Mouse (Mus musculus) left cerebral cortex, postnatal 36 days (tissue): ENCODE data around the gene Tcf7. TPM values are rescaled to one million over a fixed set of nuclear protein-coding genes. Genes with fewer than 3 reads are reported as not detected.

Experiments
- DNase-seq, 2 experiments: peaks; one replicate each; pipeline ENCODE4 v3.0.0; 2021 to 2022; ENCODE audit warnings: low spot score in 2 of 2, mixed read lengths in 1 of 2
- intact Hi-C: fragments of 180-260 bp; cut with DNase I; formaldehyde crosslinking; loops from one replicate; pipeline ENCODE4 v1.15.1; 2025
- total RNA-seq, 2 experiments: library from RNA; stranded (reverse); gene quantifications; 2 replicates each; pipeline ENCODE4 v1.2.3; 2021

Gene Tcf7
- total RNA-seq, 2 experiments from 2014 or later = 3.3 to 6.3 TPM

DNA sequence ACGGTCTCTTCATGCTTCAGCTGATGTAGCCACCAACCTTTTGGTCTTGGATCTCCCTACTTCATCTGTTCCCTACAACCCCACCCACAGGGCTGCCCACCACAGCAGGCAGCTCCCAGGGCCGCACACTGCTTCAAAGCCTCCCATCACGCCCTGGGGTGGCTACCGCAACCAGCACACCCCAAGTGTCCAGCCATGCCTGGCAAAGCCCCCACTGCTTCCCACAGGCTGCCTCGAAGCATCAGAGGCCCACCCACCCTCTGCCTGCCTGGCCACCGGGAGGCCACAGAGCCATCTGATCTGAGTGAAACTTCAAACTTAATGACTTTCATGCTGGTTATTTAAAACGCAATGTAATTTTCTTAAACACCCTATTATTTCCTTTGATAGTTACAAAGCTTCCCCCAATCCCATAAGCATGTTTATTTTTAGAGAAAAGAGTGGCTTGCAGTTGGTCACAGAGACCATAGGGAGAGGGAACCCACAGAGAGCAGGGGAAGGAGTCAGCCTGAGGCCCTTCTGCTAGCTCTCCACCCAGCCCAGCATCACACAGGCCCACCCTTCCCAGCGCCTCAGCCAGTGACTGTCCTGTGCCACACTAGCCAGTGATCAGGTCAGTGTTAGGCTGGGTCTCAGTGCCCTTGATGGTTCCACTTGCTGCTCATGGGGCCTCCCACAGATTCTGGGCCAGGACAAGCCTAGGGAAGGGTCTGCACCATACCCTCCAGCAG, 10.9 kb downstream of the Tcf7 start:
- intact Hi-C loops = no loop called here
- no peak for DNase-seq

DNA sequence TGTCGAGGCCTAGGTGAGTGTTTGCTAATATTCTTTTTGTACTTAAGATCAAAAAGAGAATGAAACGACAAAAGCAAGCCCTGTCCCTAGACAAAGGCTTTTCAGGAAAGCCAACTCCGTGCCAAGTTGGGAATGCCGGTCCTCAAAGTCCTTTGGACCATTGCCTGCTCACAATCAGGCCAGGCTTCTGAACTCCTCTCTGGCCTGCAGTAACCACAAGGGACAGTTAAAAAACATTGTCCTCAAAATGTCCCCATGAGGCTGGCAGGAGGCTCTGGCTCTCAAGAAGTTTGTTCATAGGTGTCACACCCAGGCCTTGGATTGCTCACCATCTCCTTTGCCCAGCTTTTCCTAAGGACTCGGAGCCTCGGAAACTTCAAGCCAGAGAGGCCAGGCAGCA, 13.0 kb downstream of the Tcf7 start:
- no peak for DNase-seq
- intact Hi-C loops = no loop called here

DNA sequence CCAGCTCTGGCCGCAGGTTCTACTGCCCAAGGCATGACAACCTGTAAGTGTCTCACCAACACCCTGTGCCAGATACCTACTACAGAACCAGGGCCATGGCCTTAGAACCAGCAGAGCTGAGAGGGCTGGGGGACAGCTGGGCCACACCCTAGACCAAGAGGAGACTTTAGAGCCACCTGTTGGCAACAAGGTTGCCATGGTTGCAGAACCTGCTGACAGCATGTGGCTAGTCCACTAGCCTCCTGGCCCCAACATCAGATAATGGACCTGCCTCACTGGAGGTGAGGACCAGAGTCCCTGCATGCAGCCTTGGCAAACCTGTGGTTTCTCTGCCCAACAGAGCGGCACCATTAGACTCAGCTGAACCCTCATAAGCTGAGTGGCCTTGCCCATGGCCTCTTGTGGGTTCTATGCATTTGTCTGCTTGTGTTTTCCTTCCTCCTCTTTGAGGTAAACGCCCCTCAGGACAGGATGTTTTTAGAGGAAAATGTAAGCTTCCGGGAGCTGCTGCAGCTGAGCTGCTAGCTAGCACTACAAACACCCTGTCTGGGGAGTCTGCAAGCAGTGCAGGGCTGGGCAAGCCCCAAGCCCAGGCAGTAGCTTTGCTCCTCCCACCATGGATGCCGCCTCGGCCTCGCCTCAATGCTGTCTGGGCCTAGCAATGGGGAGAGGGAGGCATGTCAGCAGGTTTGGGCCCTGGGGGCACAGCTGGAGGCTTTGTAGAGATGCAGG, 14.5 kb downstream of the Tcf7 start:
- intact Hi-C loops = no loop called here
- no peak for DNase-seq

DNA sequence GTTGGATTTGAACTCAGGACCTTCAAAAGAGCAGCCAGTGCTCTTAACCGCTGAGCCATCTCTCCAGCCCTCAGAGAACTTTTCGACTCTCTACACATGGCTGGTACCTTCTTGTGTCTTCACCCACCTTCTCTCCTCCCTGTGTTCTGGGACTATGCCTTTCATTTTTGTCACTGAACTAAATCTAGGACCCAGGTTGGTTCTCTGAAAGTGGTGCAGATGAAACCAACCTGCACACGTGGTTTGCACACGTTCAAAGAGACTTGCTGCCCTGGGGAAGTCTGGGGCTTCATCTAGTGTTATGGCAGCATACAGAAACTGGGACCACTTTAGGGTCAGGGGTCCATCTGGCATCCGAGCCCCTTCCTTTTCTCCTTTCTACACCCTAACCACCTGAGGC, 15.5 kb downstream of the Tcf7 start:
- no peak for DNase-seq
- intact Hi-C loops = no loop called here

DNA sequence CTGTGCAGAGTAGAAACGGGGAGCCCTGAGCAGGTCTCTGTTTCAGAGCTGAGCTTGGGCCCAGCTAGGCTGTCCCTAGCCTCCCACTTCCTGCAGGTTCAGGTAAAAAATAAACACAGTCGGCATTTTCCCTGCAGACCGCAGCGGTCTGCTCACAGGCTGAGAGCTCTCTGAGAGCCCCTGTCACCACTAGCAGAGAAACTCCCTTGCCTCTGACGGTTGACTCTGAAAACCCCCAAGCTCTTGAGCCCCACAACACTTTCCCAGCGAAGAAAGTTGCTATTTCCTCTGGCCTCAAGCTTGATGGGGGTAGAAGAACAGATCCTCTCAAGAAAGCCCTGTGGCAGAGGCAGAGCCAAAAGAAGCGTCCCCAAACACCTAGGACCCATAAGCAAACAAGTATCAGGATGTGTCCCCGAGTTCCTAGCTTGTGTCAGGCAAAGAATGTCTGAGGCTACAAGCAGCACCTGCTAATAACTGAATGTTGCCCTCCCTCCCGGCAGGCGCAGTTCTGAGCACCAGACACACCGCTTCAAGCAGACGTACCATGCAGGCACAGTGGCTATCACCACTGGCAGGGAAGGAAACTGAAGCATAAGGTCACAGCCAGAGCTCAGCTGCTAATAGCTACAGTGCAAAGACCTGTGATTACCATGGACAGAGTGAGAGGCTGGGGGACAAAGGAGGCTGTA, 17.1 kb downstream of the Tcf7 start:
- intact Hi-C loops = no loop called here
- no peak for DNase-seq

DNA sequence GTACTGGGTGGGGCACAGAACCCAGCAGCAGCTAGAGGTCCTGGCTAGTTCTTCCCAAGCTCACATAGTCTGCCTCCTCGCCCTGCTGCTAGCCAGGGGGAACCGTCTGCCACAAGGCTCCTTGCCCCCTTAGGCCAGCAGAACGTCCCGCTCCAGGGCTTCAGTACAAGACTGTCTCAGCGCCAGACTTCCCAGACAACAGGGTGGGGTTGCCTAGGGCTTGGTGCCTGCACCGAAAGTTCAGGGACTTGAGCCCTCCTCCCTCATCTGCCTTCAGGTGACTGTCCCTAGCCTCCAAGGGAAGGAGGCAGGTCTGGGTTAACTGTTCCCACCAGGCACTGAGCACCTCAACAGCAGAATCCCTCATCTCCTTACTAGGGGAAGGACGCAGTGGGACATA, 17.9 kb downstream of the Tcf7 start:
- no peak for DNase-seq
- intact Hi-C loops = no loop called here

DNA sequence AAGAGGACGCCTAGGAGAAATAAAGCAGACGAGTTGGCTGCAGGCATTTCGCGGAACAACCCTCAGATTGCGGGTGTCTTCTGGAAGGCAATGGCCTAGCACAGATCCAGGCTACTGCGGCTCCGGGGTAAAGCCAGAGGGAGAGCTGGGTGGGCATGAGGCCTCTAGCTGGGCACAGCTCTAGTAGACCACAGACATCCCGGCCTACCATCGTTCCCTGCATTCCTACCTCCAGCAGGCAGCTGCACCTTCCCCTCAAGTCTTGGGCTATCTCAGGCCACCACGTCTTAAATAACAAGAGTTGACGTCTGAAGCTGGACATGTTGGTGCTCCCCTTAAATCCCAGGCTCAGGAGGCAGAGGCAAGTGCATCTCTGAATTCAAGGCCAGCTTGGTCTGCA, 20.5 kb downstream of the Tcf7 start:
- DNase-seq = no peak
- intact Hi-C loops = no loop called here

DNA sequence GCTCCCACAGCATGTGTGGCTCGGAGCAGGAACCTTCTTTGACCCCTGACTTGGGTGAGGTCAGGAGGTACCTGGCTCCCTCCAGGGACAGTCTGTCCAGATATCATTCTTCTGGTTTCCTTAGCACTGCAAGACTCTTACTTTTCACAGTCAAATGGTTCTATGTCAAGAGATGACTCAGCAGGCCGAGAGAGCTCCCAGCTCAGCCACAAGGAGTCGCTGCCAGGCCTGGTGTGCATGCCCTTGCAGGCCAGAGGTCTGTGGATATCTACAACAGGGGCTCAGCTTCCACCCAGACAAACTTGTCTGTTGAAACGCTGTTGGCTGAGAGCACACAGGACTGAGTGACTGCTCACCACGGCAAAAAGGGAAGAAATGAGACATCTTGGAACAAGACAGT, 20.9 kb downstream of the Tcf7 start:
- no peak for DNase-seq
- intact Hi-C loops = no loop called here

DNA sequence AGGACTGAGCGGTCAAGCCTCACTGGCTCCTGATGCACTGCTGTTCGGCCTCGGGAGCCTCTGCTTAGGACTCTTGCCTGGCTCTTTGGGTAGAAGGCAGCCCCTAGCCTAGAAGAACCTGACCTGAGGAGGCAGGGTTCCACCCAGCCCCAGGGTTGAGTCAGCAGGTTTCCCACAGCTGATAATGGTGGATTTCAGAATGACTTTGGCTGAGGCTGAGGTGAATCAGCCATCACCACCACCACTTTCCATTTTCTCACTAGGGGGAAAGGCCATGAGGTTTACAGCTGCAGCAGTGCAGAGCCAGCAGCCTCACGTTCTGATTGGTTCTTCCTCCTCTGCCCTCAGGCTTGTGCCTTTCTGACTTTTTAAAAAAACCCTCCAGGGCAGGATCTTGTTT, 21.9 kb downstream of the Tcf7 start:
- DNase-seq = no peak
- intact Hi-C loops = no loop called here

DNA sequence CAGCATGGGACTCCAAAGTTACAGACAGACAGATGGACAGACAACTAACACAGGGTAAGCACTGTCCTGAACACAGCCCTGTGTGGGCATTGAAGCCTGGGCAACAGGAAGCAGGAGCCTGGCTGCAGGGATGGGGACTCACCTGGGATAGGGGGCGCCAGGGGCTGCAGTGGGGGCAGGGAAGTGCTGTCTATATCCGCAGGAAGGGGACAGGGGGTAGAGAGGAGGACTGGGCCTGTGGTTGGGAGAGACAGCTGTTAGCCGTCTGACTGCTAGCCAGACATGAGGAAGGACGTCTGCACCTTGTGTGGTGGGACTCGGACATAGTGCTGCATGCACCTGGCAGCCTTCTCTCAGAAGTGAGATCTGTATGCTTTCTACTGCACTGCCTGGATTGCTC, 24.1 kb downstream of the Tcf7 start:
- intact Hi-C loops = no loop called here
- no peak for DNase-seq

DNA sequence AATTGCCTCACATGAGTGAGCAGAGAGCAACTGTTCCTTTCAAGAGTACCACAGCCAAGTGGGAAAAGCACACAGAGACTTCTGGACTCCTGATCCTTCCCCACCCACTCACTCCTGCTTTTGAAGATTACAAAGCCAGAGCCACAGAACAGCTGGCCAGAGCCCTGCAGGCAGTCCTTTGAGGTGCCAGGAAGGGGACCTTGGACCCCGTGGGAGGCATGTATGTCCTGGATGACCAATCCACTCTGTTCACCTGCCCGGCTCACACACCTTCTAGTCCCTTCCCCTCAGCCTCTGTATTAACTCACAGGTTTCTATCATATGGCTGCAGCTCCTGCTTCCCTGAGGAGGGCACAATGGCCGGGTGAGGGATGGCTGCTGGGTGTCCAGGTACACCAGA, 25.4 kb downstream of the Tcf7 start:
- DNase-seq = no peak
- intact Hi-C loops = no loop called here

DNA sequence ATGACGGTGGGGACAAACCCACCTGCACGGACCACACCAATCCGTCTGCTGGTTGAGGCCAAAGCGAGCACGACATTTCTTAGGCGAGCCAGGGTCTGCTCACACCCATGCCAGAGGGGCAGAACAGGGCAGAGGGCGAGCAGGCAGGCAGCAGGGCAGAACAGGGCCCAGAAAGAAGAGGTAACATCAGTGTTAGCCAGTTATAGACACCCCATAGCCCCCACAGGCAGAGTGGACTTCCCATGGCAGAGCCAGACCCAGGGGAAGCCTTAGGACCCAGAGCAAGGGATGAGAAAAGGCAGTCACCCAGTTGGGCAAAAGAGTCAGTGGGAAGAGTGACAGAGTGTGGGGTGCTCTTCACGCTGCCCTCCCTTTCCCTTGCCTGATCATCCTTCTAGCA, 27.7 kb downstream of the Tcf7 start:
- DNase-seq = no peak
- intact Hi-C loops = loop anchor here (2.0 kb wide), 2 partner anchors 42 to 88 kb away; no protein-coding TSS in a partner anchor

DNA sequence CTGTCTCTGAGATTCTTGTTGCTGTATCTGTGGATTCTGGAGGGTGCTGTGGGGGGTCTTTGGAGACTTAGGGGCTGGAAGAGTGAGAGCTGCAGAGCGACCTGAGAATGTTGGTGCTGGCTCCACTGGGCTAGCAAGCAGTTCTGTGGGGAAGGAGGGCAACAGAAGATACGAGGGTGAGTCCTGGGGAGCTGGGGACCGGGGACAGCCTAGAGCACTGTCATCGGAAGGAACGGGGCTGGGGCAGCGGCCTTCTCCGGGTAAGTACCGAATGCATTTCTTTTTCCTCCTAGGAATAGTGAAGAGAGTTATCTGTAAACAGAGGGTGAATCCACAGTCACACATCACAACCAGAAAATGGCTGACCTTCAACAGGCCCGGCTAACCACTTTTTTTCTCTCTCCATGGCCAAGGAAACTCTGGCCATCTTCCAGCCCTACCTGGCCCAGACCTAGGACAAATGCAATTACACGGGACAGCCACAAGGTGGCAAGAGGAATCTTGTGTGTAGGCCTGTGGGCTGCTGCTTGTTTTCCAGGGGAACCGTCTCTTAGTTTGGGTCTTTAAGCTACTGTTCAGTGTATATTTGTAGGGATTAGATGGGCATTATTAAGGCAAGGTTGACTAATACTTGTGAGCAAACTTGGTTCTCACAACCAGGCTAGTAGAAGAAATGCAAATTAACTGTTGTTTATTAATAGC, 29.0 kb downstream of the Tcf7 start:
- intact Hi-C loops = loop anchor here (2.0 kb wide), 2 partner anchors 43 to 89 kb away; no protein-coding TSS in a partner anchor
- peak; percentile 41 to 49 for DNase-seq

DNA sequence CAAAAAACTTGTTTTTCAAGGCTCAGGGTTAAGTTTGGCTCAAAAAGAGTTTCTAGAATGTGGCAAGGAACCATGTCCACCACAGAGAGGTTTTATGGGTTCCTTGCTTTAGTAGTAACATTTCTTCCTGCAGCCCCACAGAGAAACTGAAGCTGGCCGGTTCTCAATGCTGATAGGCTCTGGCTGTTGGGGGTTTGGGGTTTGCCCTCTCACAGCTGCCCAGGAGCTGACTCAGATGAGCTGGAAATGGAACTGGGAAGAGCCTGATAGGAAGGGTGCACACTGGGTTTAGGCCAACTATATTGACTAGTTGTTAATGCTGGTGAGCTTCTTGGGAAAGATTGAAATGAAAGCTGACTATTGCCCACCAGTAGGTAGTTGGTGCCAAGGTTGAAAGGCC, 30.1 kb downstream of the Tcf7 start:
- no peak for DNase-seq
- intact Hi-C loops = no loop called here

DNA sequence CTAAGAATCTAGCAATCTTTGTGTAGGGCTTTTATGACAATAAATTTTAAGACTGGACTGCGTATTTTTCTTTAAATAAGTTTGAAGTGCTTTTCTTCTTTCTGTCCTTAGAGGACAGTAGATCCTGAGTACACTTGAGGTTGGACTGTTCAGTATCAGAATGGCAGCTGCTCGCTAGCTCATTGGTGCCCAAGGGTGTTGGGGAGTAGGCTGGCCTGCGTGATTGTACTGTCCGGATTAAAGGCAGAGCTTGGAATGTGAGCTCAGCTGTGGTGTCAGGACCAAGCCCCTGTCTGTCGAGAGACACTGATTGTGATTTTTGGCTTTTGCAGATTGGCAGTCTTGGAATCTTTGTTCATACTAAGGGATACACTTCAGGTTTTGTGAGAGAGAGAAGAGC, 31.0 kb downstream of the Tcf7 start:
- no peak for DNase-seq
- intact Hi-C loops = no loop called here

DNA sequence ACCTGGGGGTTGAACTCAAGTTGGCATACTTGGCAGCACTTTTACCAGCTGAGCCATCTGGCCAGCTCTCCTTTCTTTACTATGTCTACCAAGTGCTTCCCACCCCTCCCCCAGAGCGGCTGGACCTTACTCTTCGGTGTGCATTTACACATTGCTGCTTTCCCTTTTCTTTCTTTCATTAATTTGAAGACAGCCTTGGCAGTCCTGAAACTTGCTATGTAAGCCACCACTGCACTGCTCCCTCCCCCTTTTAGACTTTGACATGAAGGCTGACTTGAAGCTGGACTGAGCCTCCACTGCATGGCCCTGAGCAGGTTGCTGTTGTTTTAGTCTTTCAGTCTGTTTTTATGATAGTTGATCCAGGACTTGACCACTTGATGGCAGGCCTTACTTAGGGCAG, 33.4 kb downstream of the Tcf7 start:
- intact Hi-C loops = no loop called here
- DNase-seq = no peak

DNA sequence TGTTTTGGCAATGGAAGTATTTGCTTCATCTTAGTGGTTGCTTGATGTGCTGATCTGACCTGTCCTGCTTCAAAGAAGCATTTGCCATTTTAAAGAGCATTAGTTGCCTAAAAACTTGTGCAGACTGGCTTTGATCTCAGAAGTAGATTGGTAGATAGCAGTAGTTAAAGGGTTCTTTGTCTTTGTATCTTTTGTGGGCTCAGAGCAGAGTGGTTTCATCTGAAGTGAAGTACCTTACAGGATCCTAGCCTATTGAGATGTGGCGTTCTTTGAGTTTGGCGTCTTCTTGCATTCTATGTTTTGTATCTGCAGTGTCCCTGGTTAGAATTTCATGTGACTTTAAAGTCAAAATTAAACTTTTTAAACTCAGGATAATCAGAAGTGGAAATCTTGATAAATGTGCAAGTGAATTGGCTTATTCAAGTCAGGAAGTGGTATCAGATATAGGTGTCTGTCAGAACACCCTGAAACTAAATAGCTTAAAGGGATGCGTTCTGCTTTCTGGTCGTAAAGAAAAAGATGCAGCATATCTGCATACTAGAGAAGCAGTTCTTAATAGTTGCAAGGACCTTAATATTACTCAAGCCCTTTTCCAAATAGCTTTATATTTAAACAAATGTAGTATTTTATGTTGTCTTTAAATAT, 41.8 kb downstream of the Tcf7 start:
- intact Hi-C loops = no loop called here
- no peak for DNase-seq

DNA sequence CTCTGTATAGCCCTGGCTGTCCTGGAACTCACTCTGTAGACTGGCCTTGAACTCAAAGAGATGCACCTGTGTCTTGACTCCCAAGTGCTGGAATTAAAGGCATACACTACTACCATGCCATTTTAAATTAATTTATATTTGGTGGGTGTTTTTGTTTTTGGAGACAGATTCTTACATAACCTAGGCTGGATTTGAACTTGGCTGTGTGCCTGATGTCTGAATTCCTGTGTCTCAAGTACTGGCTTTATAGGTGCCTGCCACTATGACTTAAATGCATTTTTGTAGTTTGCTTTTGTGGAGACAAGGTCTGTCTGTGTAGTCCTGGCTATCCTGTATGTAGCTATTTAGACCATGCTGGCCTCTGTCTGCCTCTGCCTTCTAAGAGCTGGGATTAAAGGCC, 48.3 kb downstream of the Tcf7 start:
- intact Hi-C loops = no loop called here
- DNase-seq = no peak

DNA sequence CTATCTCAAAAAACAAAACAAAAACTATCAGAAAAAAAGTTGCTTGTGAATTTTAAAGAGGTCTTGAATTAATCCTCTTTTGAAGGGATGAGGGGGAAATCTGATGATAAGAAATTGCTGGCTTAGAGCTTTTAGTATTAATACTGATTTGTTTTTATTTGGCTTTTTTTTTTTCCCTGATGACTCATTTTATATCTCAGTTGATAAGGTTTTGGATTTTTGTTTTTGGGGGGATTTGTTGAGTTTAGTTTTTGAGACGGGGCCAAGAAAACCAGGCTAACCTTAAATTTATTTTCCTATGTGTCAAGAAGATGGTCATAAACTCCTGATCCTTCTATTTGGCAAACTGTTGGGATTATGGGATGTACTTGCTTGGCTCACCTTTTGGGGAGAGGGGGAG, 48.9 kb downstream of the Tcf7 start:
- DNase-seq = no peak
- intact Hi-C loops = no loop called here
